Mouse (Mus musculus): ENCODE data around the gene Calr.

GRCm38 (mm10) chr8:84838513-84838912 is 8.2 kb downstream of the Calr start:
- TF ChIP-seq CTCF (IDR thresholded peaks at IDR 0.05; ENCODE audit: insufficient read depth, low read depth, low read length), result no peak
- TF ChIP-seq POLR2A (IDR thresholded peaks at IDR 0.05; ENCODE audit: insufficient read depth, low read depth, low read length), result no peak

Data from olfactory bulb, adult 2 months (tissue).